Mouse (Mus musculus) liver, embryonic 14 days (tissue): ENCODE results near the gene Slc7a15. TPM values are rescaled to one million over a fixed set of nuclear protein-coding genes. Genes with fewer than 3 reads are reported as not detected.

ENCODE experiments used
- polyA plus RNA-seq: library from polyadenylated mRNA; depleted of rRNA; stranded (reverse); fragments of >200 nt; gene quantifications from 2 replicates; pipeline ENCODE4 v1.2.3, GENCODE M21; 2012; rRNA removed

Slc7a15 gene
- polyA plus RNA-seq = 0.02 and 0.05 TPM in 2 replicates

GRCm38 (mm10) chr12:8598966-8599365 lies at the start of gene Slc7a15:
Gene Slc7a15, minus strand, starts transcription at chr12:8599066.

DNA sequence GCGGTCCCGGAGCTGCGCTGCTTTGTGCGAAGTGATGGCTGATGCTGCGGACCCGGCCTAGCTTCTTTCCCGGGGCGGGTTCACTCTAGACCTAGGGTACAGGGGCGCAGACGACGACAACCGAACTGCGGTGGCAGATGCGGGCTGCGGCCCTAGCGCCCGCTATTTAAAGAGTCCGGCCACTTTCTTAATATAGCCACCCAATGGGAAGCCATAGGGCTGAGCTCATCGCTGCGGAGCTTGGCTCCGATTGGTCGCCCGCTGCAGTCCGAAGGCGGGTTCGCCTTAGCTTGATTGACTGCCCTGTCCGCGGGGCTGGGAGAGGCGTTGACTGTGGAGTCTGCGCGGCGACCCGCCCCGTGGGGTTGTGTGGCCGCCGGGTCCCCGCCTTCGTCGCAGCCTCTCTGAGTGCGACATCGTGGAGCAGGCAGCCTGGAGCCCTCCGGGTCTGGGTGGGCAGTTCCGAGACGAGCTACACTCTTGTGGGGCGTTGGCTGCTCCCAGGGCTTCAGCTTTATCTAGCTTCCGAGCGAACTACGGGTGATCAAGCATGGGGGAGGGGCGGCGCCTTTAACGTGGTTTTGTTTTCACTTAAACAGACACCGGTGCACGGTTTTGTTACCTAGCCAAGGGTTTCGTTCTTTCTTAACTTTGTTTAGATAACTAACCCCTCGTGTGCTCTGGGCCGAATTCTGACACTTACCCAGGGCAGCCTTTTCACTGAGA lies 98.8 kb downstream of the Slc7a15 start, which contains the start of gene Rhob:
TSS of gene Rhob (minus strand) at position 139 of the 726 bp plus-strand sequence.

Other genes with a start within 250 kb of the Slc7a15 start
- gene Rhob, start 99.1 kb downstream of the Slc7a15 start, polyA plus RNA-seq = 13.5 and 13.9 TPM in 2 replicates
- 21.0 and 25.4 TPM in 2 replicates for gene Pum2, start 75.1 kb upstream of the Slc7a15 start, polyA plus RNA-seq
- gene Sdc1, start 172.3 kb upstream of the Slc7a15 start, polyA plus RNA-seq = 14.4 and 14.8 TPM in 2 replicates